Mouse (Mus musculus): ENCODE measurements at regions not wholly inside any gene's neighbourhood (a gene's known extent, or its start where the extent isn't known, plus 50 kb on each side); places are given as distances from the start of the nearest gene placed in this dataset.

GRCm38 (mm10) chr4:45583966-45584365 is 51.7 kb upstream of the Shb start:
- TF ChIP-seq CTCF (IDR thresholded peaks at IDR 0.05; ENCODE audit: borderline replicate concordance, extremely low read depth, insufficient read depth, insufficient read length) (no peak), POLR2A (IDR thresholded peaks at IDR 0.05; ENCODE audit: borderline replicate concordance, extremely low read depth, insufficient read depth, insufficient read length, poor library complexity, severe bottlenecking) (no peak)

Measured in brain, embryonic 14.5 days (tissue).